Mouse (Mus musculus) spleen, postnatal 14 days (tissue): ENCODE results near the gene Ptp4a2.

Source experiments
- DNase-seq, 2 experiments: peaks; one replicate each; pipeline ENCODE4 v3.0.0; 2021 to 2022; ENCODE audit warnings: low spot score in 2 of 2

The Ptp4a2 gene

GRCm38 (mm10) chr4:129797985-129798384, 13.0 kb upstream of the Ptp4a2 start:
- DNase-seq, result no peak

GRCm38 (mm10) chr4:129803368-129803767, 7.7 kb upstream of the Ptp4a2 start:
- DNase-seq, result no peak

DNA sequence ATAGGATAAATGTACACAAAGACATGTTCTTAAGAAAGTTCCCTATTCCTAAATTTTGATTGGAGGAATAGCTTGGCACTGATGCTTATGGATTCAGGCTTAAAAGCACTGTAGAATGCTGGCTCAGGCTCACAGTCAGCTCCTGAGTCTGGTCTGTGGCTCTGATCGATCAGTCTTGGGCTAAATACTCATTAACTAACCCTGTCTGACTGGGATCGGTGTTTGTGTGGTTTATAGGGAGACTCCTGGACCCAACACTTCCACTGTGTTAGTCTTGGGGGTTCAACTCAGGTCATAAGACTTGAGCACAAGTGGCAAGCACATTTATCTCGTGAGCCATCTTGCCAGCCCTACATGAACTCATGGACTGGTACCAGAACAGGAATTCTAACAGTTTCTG, 6.0 kb upstream of the Ptp4a2 start:
- DNase-seq, result no peak

- no peak for DNase-seq
Observed at GRCm38 (mm10) chr4:129811605-129812468, 818 bp downstream of the Ptp4a2 start.

- DNase-seq, result no peak
Observed at GRCm38 (mm10) chr4:129817591-129817990, 6.6 kb downstream of the Ptp4a2 start.

- DNase-seq, result no peak
Observed at GRCm38 (mm10) chr4:129818506-129819195, 7.6 kb downstream of the Ptp4a2 start.

- peak; percentile 93 to 94 for DNase-seq
Observed at GRCm38 (mm10) chr4:129819712-129820336, 8.8 kb downstream of the Ptp4a2 start.

DNA sequence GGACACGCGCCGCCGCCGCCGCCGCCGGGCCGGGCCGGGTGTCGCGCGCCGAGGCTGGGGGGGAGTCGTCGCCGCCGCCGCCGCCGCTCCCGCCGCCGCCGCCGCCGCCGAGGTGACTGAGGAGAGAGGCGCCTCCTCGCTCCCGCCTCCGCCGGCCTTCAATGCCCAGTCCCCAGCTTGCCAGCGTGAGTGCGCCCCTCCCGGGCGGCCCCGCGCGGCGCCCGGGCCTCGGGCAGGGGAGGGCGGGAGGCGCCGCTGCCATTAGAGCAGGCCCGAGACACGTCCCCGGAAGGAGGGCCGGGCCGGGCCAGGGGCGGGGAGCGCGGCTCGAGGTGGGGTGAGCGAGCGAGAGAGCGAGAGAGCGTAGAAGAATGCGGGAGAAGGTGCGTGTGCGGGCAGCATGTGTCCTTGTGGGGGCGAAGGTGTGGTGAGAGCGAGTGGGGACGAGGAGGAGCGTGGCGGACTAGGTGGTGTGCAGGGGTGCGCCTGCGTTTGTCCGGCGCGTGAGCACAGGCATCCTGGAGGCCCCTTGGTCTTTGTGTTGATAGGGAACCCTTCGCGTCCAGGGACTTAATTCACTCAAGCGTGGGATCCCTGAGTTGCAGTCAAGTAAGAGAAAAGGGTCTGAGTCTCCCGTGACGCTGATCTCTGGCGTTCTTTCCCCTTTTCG, 9.5 kb downstream of the Ptp4a2 start:
- DNase-seq, result peak; percentile 68 to 73

GRCm38 (mm10) chr4:129821087-129821616, 10.1 kb downstream of the Ptp4a2 start:
- DNase-seq, result no peak

- DNase-seq, result no peak
Observed at GRCm38 (mm10) chr4:129822324-129822723, 11.3 kb downstream of the Ptp4a2 start.

DNA sequence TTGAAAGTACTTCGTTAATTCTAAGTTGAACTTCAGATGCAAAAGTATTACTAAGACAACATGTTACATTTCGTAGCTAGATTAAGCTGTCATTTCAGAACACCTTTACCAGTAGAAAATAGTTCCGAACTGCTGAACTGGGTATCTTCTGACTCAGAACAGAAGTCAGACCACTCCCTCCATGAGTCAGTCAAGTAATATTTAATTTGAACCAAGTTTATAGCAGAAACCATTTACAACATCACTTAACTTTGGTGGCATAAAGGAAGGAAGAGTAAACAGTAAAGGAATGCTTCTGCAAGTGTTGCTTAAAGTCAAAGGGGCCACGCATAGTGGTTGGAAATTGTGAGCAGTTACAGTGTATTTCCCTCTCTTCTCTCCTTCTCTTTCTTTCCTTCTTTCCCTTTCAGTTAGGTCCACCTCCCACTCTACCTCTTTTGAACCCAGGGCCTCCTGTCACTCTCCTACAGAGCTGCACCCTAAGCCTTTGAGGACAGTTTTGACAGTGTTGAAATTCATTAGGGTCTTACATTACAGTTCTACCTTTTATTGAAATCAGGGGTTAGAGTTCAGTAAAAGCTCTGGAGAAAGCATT, 12.3 kb downstream of the Ptp4a2 start:
- no peak for DNase-seq

DNA sequence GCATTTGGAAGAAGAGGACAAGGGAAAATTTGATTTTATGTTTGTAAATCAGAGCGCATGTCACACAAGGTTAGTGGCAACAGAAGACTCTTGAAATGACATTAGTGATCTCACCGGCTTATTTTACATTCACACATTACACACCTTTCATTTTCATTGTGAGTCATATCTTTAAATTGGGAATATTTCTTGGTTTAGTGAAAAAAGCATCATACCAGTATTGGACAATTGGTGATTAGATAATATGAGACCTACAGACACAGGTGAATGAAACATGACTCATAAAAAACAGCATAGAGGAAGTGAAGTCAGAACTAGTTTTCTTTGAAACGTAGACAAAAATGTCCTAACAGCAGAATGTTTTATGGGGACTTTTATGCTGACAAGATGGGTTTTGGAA, 16.6 kb downstream of the Ptp4a2 start:
- DNase-seq, result no peak

GRCm38 (mm10) chr4:129828081-129828480, 17.1 kb downstream of the Ptp4a2 start:
- no peak for DNase-seq

DNA sequence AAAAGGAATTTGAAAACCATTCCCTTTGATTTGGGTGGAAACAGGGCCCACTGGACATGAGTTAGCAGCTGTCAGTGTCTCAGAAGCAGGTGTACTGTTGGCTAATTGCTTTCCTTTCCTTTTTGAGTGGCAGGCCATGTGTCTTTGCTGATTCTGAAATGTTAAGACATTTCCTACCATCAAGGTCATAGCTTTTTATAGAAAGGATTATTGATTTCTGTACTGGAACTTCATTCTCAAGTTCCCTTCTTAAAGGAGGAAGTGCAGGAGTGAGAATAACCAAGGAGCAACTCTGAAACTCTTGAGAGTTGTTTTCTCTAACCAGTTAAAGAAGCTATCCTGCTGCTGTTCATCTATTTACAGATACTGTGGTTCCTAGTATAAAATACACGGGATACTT, 18.8 kb downstream of the Ptp4a2 start:
- no peak for DNase-seq

DNA sequence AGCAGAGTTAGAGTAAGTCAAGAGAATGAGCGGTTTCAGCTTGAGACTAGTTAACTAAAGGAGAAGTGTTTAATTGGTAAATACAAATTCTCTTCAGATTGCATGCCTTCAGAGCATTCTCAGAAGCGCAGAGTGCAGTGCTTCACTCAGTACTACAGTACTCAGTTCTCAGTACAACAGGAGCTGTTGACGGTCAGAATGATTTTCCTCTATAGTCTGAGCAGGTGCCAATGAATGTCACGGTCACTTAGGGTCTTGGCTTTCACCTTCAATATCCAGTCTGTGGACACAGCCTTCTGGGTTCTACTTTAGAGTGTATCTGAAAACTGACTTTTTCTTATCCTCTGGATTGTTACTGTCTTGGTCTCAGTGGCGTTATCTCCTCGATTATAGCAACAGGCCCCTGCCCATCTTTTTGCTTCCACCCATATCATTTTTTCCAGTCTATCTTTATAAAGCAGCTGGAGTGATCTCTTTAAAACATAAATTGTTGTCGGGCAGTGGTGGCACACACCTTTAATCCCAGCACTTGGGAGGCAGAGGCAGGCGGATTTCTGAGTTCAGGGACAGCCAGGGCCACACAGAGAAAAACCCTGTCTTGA, 19.4 kb downstream of the Ptp4a2 start:
- no peak for DNase-seq

DNA sequence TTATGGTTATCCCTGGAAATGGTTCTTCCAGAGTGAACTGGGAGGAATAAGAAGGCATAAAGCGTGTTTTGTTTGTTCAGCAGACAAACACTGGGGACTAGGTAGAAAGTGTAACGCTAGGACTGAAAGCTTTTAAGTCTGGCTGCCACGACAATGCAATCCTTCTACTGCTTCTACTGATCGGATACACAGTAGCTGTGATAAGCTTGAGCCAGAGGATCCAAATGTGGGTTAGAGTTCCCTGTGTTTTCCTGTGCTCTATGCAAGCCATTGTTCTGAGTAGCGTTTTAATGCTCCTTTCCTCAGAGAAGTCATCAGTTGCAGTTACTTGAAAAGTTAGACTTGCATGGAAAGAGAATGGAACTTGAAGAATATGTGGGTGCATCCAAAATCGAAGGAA, 23.6 kb downstream of the Ptp4a2 start:
- no peak for DNase-seq

- no peak for DNase-seq
Observed at GRCm38 (mm10) chr4:129835296-129835695, 24.3 kb downstream of the Ptp4a2 start.

DNA sequence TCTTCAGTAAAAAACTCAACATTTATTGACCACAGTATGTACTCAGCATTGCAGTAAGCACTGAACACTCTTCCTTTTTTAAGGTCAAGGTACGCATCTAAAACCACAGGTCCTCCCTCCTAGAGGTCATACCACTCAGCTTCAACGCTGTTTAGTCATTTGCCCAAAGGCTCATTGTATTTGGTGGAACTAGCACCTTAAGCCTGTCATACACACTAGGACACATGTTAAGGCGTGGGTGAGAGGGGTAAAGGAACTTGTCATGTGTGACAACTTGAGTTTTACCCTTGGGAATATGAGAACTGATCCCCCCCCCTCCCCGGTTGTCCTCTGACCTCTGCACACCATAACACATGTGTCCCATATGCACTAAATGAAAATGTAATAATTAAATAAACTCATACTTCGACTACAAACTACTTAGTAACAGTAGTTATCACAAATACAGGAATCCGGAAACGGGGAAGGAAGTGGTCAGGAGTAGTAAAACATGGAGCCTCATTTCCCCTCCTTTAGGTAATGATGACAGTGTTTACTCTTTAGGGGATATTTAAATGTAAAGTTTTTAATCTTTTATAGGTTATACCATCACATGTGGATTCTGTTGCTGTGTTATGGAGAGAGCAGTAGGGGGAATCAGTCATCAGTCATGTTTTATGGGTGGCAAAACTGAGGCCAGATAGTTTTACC, 29.0 kb downstream of the Ptp4a2 start:
- no peak for DNase-seq

- DNase-seq, result no peak
Observed at GRCm38 (mm10) chr4:129846823-129847222, 35.8 kb downstream of the Ptp4a2 start.

DNA sequence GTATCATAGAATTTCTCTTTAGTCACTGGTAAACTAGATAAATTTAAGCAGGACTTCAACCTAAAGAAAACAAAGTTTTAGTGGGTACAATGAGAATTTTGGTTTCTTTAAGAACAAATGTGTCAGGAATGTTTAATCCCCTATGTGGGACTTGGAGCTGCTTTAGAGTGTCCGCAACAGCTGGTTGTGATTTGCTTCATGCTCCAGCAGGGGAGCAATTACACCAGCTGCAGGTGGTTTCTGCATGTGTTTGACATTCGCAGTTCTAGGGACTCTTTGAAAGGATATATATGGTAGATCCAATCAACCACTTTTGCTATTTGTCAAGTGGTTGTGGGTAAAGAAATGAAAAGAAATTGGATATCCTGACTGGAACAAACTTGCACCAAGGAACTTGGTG, 39.5 kb downstream of the Ptp4a2 start:
- no peak for DNase-seq
